Mouse (Mus musculus) CH12.LX (cell line): ENCODE results near the gene Mtx1.

ENCODE experiments used
- CTCF ChIP-seq, 2 experiments: IDR thresholded peaks in 1 of 2; conservative IDR thresholded peaks in 1 of 2; 2 replicates each; pipeline ENCODE4 v1.5.1; 2011 to 2012; ENCODE audit warnings: low read depth in 2 of 2, low read length in 2 of 2, improper control_type of control experiment in 1 of 2, inconsistent platforms in 1 of 2, mild to moderate bottlenecking in 1 of 2, moderate library complexity in 1 of 2
- EP300 ChIP-seq: IDR thresholded peaks from 2 replicates; pipeline ENCODE4 v1.6.1; 2011; ENCODE audit warnings: low read length, improper control_type of control experiment
- JUND ChIP-seq: conservative IDR thresholded peaks from 2 replicates; pipeline ENCODE4 v1.6.1; 2011; ENCODE audit warnings: low read depth, low read length, improper control_type of control experiment
- POLR2A ChIP-seq: IDR thresholded peaks from 2 replicates; pipeline ENCODE4 v1.6.1; 2011; ENCODE audit warnings: low read depth, mild to moderate bottlenecking, improper control_type of control experiment, low read length
- POLR2AphosphoS2 ChIP-seq: IDR thresholded peaks from 2 replicates; pipeline ENCODE4 v1.6.1; 2011; ENCODE audit warnings: low read depth, low read length, improper control_type of control experiment
- SMC3 ChIP-seq: IDR thresholded peaks from 2 replicates; pipeline ENCODE4 v1.6.1; 2011; ENCODE audit warnings: low read depth, low read length, improper control_type of control experiment
- USF1 ChIP-seq: IDR thresholded peaks from 2 replicates; pipeline ENCODE4 v1.6.1; 2014; ENCODE audit warnings: low read depth, mild to moderate bottlenecking, inconsistent platforms, low read length, improper control_type of control experiment

GRCm38 (mm10) chr3:89174844-89175243 is 52.0 kb downstream of the Mtx1 start:
- TF ChIP-seq USF1 (no peak), SMC3 (no peak), POLR2AphosphoS2 (no peak), EP300 (no peak), POLR2A (no peak), CTCF (conservative IDR thresholded peaks at IDR 0.05 in 1 of 2, IDR thresholded peaks at IDR 0.05 in 1 of 2; ENCODE audit: low read depth in 2 of 2, low read length in 2 of 2) (no peak), JUND (no peak)
